Mouse (Mus musculus): ENCODE measurements at regions not wholly inside any gene's neighbourhood (a gene's known extent, or its start where the extent isn't known, plus 50 kb on each side); places are given as distances from the start of the nearest gene placed in this dataset.

GRCm38 (mm10) chr19:6645912-6646311, 103.1 kb upstream of the Slc22a12 start:
- no peak for DNase-seq (ENCODE audit: low spot score in 2 of 2)

- no peak for DNase-seq (ENCODE audit: low spot score in 2 of 2)
Measured at GRCm38 (mm10) chr19:6644871-6645270, 102.0 kb upstream of the Slc22a12 start.

- no peak for DNase-seq (ENCODE audit: low spot score in 2 of 2)
Measured at GRCm38 (mm10) chr19:6639681-6640080, 96.8 kb upstream of the Slc22a12 start.

GRCm38 (mm10) chr19:6633400-6633799, 90.6 kb upstream of the Slc22a12 start:
- DNase-seq (ENCODE audit: low spot score in 2 of 2), result no peak

GRCm38 (mm10) chr19:6631817-6632216, 89.0 kb upstream of the Slc22a12 start:
- no peak for DNase-seq (ENCODE audit: low spot score in 2 of 2)

- no peak for DNase-seq (ENCODE audit: low spot score in 2 of 2)
Measured at GRCm38 (mm10) chr19:6630613-6630940, 87.7 kb upstream of the Slc22a12 start.

GRCm38 (mm10) chr19:6629911-6630612, 87.2 kb upstream of the Slc22a12 start:
- no peak for DNase-seq (ENCODE audit: low spot score in 2 of 2)

- DNase-seq (ENCODE audit: low spot score in 2 of 2), result no peak
Measured at GRCm38 (mm10) chr19:6625574-6625973, 82.7 kb upstream of the Slc22a12 start.

- no peak for DNase-seq (ENCODE audit: low spot score in 2 of 2)
Measured at GRCm38 (mm10) chr19:6621023-6621422, 78.2 kb upstream of the Slc22a12 start.

GRCm38 (mm10) chr19:6619546-6619945, 76.7 kb upstream of the Slc22a12 start:
- no peak for DNase-seq (ENCODE audit: low spot score in 2 of 2)

- DNase-seq (ENCODE audit: low spot score in 2 of 2), result no peak
Measured at GRCm38 (mm10) chr19:6616659-6617058, 73.8 kb upstream of the Slc22a12 start.

- peak; percentile 16 to 45 for DNase-seq (ENCODE audit: low spot score in 2 of 2)
Measured at GRCm38 (mm10) chr19:6612441-6612840, 69.6 kb upstream of the Slc22a12 start.

- no peak for DNase-seq (ENCODE audit: low spot score in 2 of 2)
Measured at GRCm38 (mm10) chr19:6611921-6612320, 69.1 kb upstream of the Slc22a12 start.

- DNase-seq (ENCODE audit: low spot score in 2 of 2), result no peak
Measured at GRCm38 (mm10) chr19:6610715-6611114, 67.9 kb upstream of the Slc22a12 start.

GRCm38 (mm10) chr19:6610051-6610450, 67.2 kb upstream of the Slc22a12 start:
- DNase-seq (ENCODE audit: low spot score in 2 of 2), result no peak

GRCm38 (mm10) chr19:6607501-6607900, 64.7 kb upstream of the Slc22a12 start:
- DNase-seq (ENCODE audit: low spot score in 2 of 2), result no peak

GRCm38 (mm10) chr19:6606667-6607066, 63.8 kb upstream of the Slc22a12 start:
- no peak for DNase-seq (ENCODE audit: low spot score in 2 of 2)

- DNase-seq (ENCODE audit: low spot score in 2 of 2), result no peak
Measured at GRCm38 (mm10) chr19:6604702-6605101, 61.9 kb upstream of the Slc22a12 start.

GRCm38 (mm10) chr19:6600873-6601530, 58.2 kb upstream of the Slc22a12 start:
- DNase-seq (ENCODE audit: low spot score in 2 of 2), result no peak

- no peak for DNase-seq (ENCODE audit: low spot score in 2 of 2)
Measured at GRCm38 (mm10) chr19:6599281-6599680, 56.4 kb upstream of the Slc22a12 start.

- DNase-seq (ENCODE audit: low spot score in 2 of 2), result no peak
Measured at GRCm38 (mm10) chr19:6598186-6598585, 55.4 kb upstream of the Slc22a12 start.

GRCm38 (mm10) chr19:6595801-6596200, 53.0 kb upstream of the Slc22a12 start:
- DNase-seq (ENCODE audit: low spot score in 2 of 2), result no peak
